Mouse (Mus musculus) retina, postnatal 1 day (tissue): ENCODE results near the gene Trim2.

ENCODE experiments used
- DNase-seq: peaks from one replicate; pipeline ENCODE4 v3.0.0-alpha.2; 2012

The Trim2 gene

GRCm38 (mm10) chr3:84284796-84285195, 21.9 kb downstream of the Trim2 start:
- DNase-seq = peak; percentile 41

- DNase-seq = no peak
Observed at GRCm38 (mm10) chr3:84283524-84283923, 23.2 kb downstream of the Trim2 start.

GRCm38 (mm10) chr3:84281936-84282371, 24.7 kb downstream of the Trim2 start:
- DNase-seq = peak; percentile 55

GRCm38 (mm10) chr3:84278809-84279208, 27.9 kb downstream of the Trim2 start:
- DNase-seq = no peak

GRCm38 (mm10) chr3:84275124-84275523, 31.6 kb downstream of the Trim2 start:
- DNase-seq = no peak

- DNase-seq = no peak
Observed at GRCm38 (mm10) chr3:84272293-84273015, 34.2 kb downstream of the Trim2 start.

- DNase-seq = no peak
Observed at GRCm38 (mm10) chr3:84271794-84272193, 34.9 kb downstream of the Trim2 start.

GRCm38 (mm10) chr3:84271058-84271457, 35.6 kb downstream of the Trim2 start:
- DNase-seq = no peak

- peak; percentile 58 for DNase-seq
Observed at GRCm38 (mm10) chr3:84270624-84270995, 36.1 kb downstream of the Trim2 start.

GRCm38 (mm10) chr3:84269987-84270623, 36.6 kb downstream of the Trim2 start:
- peak; percentile 38 for DNase-seq

GRCm38 (mm10) chr3:84268434-84268833, 38.2 kb downstream of the Trim2 start:
- peak; percentile 47 for DNase-seq

- DNase-seq = no peak
Observed at GRCm38 (mm10) chr3:84266391-84266931, 40.2 kb downstream of the Trim2 start.

- DNase-seq = no peak
Observed at GRCm38 (mm10) chr3:84265084-84265483, 41.6 kb downstream of the Trim2 start.

GRCm38 (mm10) chr3:84264395-84264794, 42.3 kb downstream of the Trim2 start:
- peak; percentile 39 for DNase-seq

GRCm38 (mm10) chr3:84262804-84263203, 43.9 kb downstream of the Trim2 start:
- DNase-seq = no peak

GRCm38 (mm10) chr3:84261863-84262262, 44.8 kb downstream of the Trim2 start:
- no peak for DNase-seq

- DNase-seq = peak; percentile 42
Observed at GRCm38 (mm10) chr3:84260837-84261236, 45.8 kb downstream of the Trim2 start.

- DNase-seq = no peak
Observed at GRCm38 (mm10) chr3:84260024-84260535, 46.6 kb downstream of the Trim2 start.

- DNase-seq = peak; percentile 89
Observed at GRCm38 (mm10) chr3:84259281-84260023, 47.2 kb downstream of the Trim2 start.

- DNase-seq = peak; percentile 33
Observed at GRCm38 (mm10) chr3:84258518-84259031, 48.1 kb downstream of the Trim2 start.

GRCm38 (mm10) chr3:84257989-84258517, 48.6 kb downstream of the Trim2 start:
- DNase-seq = peak; percentile 40

- no peak for DNase-seq
Observed at GRCm38 (mm10) chr3:84254520-84254878, 52.2 kb downstream of the Trim2 start.
